Mouse (Mus musculus): Measurements from ENCODE around the gene Tas2r125.
"Not testable (repeated sequence)": the region's sequence is repeated elsewhere in the genome, so short reads cannot be mapped to it uniquely, and the experiment has no call there.

The Tas2r125 gene

DNA sequence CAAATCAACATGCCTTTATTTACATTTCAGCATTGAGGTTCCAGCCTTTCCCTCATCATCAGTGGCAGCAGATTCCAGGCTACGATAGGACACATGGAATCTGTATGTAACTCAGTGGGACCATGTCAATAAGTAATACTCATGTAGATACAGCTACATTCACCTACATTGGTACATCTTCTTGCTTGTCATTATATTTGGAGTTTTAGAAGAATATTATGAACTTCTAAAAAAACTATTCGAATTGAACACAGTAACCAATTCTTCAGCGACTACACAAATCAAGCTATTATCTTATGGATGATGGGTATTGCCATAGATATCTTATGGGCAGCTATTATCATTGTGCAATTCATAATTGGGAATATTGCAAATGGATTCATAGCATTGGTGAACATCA lies at the start of gene Tas2r125:
Gene Tas2r125 (plus strand): TSS at position 301 of the 400 bp plus-strand sequence.
- no peak for DNase-seq (ENCODE audit: low read depth)

DNA sequence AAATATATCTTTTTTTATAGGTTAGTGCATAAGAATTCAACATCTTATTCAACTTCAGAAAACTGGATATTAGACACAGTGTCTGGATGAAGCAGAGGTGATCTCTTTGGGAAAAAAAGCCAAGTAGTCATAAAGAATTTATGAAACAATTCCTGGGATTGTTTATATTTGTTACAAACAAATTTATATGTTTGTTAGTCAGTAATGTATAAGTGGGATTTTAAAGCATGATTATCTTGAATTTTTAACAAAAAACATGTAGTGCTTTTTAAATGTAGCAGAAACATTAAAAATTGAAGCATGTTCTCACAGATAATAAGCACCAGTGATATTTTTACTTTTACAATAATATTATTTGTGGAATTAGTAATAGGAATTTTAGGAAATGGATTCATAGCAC lies 41.7 kb upstream of the Tas2r125 start, which contains the start of gene Tas2r110:
Gene Tas2r110 (plus strand): TSS at position 301 of the 400 bp plus-strand sequence.
- DNase-seq (ENCODE audit: low read depth) = no peak

DNA sequence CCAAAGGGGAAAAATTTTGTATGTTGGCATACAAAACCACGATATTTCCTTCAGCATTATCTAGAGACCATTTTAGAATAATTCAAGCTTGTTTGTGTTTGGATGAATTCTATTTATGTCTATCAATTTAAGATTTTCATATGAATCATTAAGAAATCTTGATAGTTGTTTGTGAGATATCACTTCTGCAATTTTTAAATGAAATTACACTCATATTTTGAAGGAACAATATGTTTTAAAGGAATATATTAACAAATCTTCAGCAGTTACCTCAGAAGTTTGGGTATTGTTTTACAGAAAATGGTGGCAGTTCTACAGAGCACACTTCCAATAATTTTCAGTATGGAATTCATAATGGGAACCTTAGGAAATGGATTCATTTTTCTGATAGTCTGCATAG lies 16.7 kb upstream of the Tas2r125 start, which contains the start of gene Tas2r113:
Gene Tas2r113 (plus strand): TSS at position 301 of the 400 bp plus-strand sequence.
- no peak for DNase-seq (ENCODE audit: low read depth)

DNA sequence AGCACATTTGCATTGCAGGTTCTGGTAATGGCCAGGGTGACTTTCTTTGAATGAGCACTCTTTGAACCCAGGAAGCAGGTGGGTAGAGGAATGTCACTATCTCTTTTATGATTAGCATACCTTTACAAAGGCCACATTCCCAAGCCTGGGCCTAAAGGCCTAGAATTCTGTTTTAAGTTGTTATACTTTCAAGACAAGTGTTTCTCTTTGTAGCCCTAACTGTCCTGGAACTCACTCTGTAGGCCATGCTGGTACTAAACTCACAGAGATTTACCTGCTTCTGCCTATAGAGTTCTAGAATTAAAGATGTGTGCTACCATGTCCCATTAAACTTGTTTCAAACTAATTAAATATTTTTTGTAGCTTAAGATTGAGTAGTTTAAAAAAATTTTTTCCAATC lies 31.9 kb downstream of the Tas2r125 start:
- not testable (repeated sequence) for DNase-seq (ENCODE audit: low read depth)

DNA sequence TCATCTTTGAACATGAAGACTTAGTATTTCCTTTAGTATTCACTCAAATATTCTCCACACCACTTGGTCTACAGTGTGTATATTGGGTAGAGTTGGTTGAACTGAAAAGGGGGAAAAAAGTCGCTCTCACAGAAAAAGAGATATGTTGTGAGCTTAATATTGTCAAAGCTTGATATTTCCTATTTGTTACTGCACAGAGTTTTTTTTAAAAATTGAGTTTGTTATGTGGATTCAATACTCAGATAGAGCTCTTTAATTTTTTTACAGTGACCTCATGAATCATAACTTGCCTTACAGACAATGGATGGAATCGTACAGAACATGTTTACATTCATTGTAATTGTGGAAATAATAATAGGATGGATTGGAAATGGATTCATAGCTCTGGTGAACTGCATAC lies 41.4 kb downstream of the Tas2r125 start, which contains the start of gene Tas2r129:
Gene Tas2r129 (plus strand): TSS at position 301 of the 400 bp plus-strand sequence.
- no peak for DNase-seq (ENCODE audit: low read depth)

DNA sequence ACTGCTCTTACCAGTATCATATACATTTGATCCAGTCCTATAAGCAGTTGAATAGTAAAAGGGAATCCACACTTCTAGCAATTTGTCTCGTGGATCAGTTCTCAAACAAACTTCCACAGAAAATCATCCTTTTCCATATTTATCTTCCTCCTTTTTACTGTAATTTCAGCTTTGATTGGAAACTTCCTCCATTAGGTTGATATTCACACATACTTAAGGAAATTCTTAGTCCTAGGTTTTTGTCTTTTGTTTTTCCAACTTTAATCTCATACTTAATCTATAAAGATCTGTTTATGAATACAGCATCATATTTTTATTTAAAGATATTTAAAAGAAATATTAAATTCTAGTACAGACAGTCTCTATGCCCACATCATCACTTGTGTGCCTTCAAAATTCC lies 48.4 kb downstream of the Tas2r125 start, which contains the start of gene Tas2r131:
Gene Tas2r131 (minus strand): TSS at position 101 of the 400 bp plus-strand sequence.
- no peak for DNase-seq (ENCODE audit: low read depth)
